Mouse (Mus musculus) myocyte (in vitro differentiated cells): Measurements from ENCODE around the gene Slc23a2. TPM values are rescaled to one million over a fixed set of nuclear protein-coding genes. Genes with fewer than 3 reads are reported as not detected.
A peak's percentile ranks its signal among the peaks of the same experiment; 100 is the strongest.

Source experiments
- H3K27me3 ChIP-seq: one replicate; pipeline ENCODE4 v1.6.1; 2011; ENCODE audit not compliant: control insufficient read depth, insufficient read depth, insufficient read length
- H3K36me3 ChIP-seq: one replicate; pipeline ENCODE4 v1.6.1; 2011; ENCODE audit not compliant: control insufficient read depth, insufficient read depth
- H3K4me2 ChIP-seq: one replicate; pipeline ENCODE4 v1.6.1; 2011; ENCODE audit warnings: low read depth, control low read depth
- H3K4me3 ChIP-seq: one replicate; pipeline ENCODE4 v1.5.1; 2011; ENCODE audit warnings: mild to moderate bottlenecking, control low read depth, moderate library complexity
- H3K79me2 ChIP-seq: one replicate; pipeline ENCODE4 v1.6.1; 2011; ENCODE audit not compliant: control insufficient read depth, insufficient read depth
- H3ac ChIP-seq: one replicate; pipeline ENCODE4 v1.6.1; 2011; ENCODE audit not compliant: control insufficient read depth, insufficient read length
- CEBPB ChIP-seq: IDR thresholded peaks from 2 replicates; pipeline ENCODE4 v1.6.1; 2011; ENCODE audit warnings: mild to moderate bottlenecking, moderate library complexity; ENCODE audit not compliant: poor library complexity, insufficient read depth, severe bottlenecking
- E2F4 ChIP-seq: IDR thresholded peaks from one replicate; pipeline ENCODE4 v1.6.1; 2011; ENCODE audit warnings: mild to moderate bottlenecking, control low read depth, moderate library complexity; ENCODE audit not compliant: insufficient read depth
- MAX ChIP-seq: IDR thresholded peaks from one replicate; pipeline ENCODE4 v1.6.1; 2011; ENCODE audit warnings: low read depth, mild to moderate bottlenecking, control low read depth
- MYOD1 ChIP-seq, 3 experiments: IDR thresholded peaks; one replicate each; pipeline ENCODE4 v1.6.1; 2011; ENCODE audit warnings: control low read depth in 2 of 3, low read depth in 2 of 3, mild to moderate bottlenecking in 2 of 3, moderate library complexity in 1 of 3; ENCODE audit not compliant: insufficient read length in 2 of 3, control insufficient read depth in 1 of 3
- MYOG ChIP-seq, 3 experiments: IDR thresholded peaks; one replicate each; pipeline ENCODE4 v1.6.1; 2011; ENCODE audit warnings: control low read depth in 2 of 3, low read depth in 2 of 3, mild to moderate bottlenecking in 2 of 3; ENCODE audit not compliant: insufficient read length in 2 of 3, control insufficient read depth in 1 of 3, insufficient read depth in 1 of 3
- POLR2A ChIP-seq: IDR thresholded peaks from one replicate; pipeline ENCODE4 v1.6.1; 2011; ENCODE audit warnings: low read depth, mild to moderate bottlenecking, control low read depth, moderate library complexity; ENCODE audit not compliant: insufficient read length
- POLR2AphosphoS2 ChIP-seq: IDR thresholded peaks from one replicate; pipeline ENCODE4 v1.6.1; 2011; ENCODE audit warnings: low read depth, control low read depth; ENCODE audit not compliant: insufficient read length
- REST ChIP-seq: IDR thresholded peaks from one replicate; pipeline ENCODE4 v1.6.1; 2011; ENCODE audit warnings: mild to moderate bottlenecking, control low read depth, moderate library complexity; ENCODE audit not compliant: insufficient read depth, insufficient read length
- SRF ChIP-seq: IDR thresholded peaks from one replicate; pipeline ENCODE4 v1.6.1; 2011; ENCODE audit warnings: low read depth; ENCODE audit not compliant: control insufficient read depth, insufficient read length
- TCF12 ChIP-seq: IDR thresholded peaks from one replicate; pipeline ENCODE4 v1.6.1; 2011; ENCODE audit warnings: mild to moderate bottlenecking, control low read depth; ENCODE audit not compliant: poor library complexity, insufficient read depth, severe bottlenecking
- TCF3 ChIP-seq: IDR thresholded peaks from one replicate; pipeline ENCODE4 v1.6.1; 2011; ENCODE audit warnings: low read depth, control low read depth; ENCODE audit not compliant: insufficient read length
- USF1 ChIP-seq: IDR thresholded peaks from one replicate; pipeline ENCODE4 v1.6.1; 2011; ENCODE audit warnings: low read depth, mild to moderate bottlenecking, control low read depth, moderate library complexity
- polyA plus RNA-seq: library from polyadenylated mRNA; unstranded; fragments of >200 nt; fragmentation: generic; extraction: Trizol; gene quantifications from one replicate; pipeline ENCODE4 v1.2.1, GENCODE M21; 2012; ENCODE audit warnings: missing spikeins

Gene Slc23a2
- polyA plus RNA-seq, 1 experiment: 14.5 TPM

GRCm38 (mm10) chr2:132059919-132060318 lies 85.0 kb downstream of the Slc23a2 start:
- H3K36me3 ChIP-seq: peaks cover 66% of the 10 kb centered on the region

GRCm38 (mm10) chr2:132055349-132055753 lies 89.6 kb downstream of the Slc23a2 start:
- Histone ChIP-seq H3K36me3 (peaks cover 46% of the 10 kb centered on the region), H3K4me3 (no peak overlapping the region), H3ac (no peak overlapping the region), H3K27me3 (no peaks in the 10 kb centered on the region), H3K79me2 (no peaks in the 10 kb centered on the region), H3K4me2 (no peak overlapping the region)
- TF ChIP-seq MAX (no peak), MYOG (IDR thresholded peaks at IDR 0.05; ENCODE audit: control insufficient read depth in 1 of 3, insufficient read depth in 1 of 3, insufficient read length in 2 of 3, low read depth in 2 of 3) (peak in 2 of 3 experiments; percentile 5 to 63), MYOD1 (IDR thresholded peaks at IDR 0.05; ENCODE audit: control insufficient read depth in 1 of 3, insufficient read length in 2 of 3, low read depth in 2 of 3) (peak in 2 of 3 experiments; percentile 22 to 65)

More at GRCm38 (mm10) chr2:132059919-132060318, 85.0 kb downstream of the Slc23a2 start:
- TF ChIP-seq CEBPB (no peak), POLR2A (no peak), TCF12 (no peak), REST (no peak), MYOD1 (IDR thresholded peaks at IDR 0.05; ENCODE audit: control insufficient read depth in 1 of 3, insufficient read length in 2 of 3, low read depth in 2 of 3) (no peak), TCF3 (no peak), POLR2AphosphoS2 (no peak)
- H3ac ChIP-seq: no peak overlapping the region
- no peak overlapping the region for H3K4me3 ChIP-seq
- no peak overlapping the region for H3K4me2 ChIP-seq
- H3K27me3 ChIP-seq: no peaks in the 10 kb centered on the region
- H3K79me2 ChIP-seq: no peaks in the 10 kb centered on the region

GRCm38 (mm10) chr2:132053824-132054223 lies 91.1 kb downstream of the Slc23a2 start:
- no peak overlapping the region for H3ac ChIP-seq
- no peak for TF ChIP-seq CEBPB
- TF ChIP-seq TCF3: no peak
- no peak for TF ChIP-seq MAX
- no peak for TF ChIP-seq POLR2A
- TF ChIP-seq REST: no peak
- no peaks in the 10 kb centered on the region for H3K79me2 ChIP-seq
- no peaks in the 10 kb centered on the region for H3K27me3 ChIP-seq
- H3K4me3 ChIP-seq: no peak overlapping the region
- H3K36me3 ChIP-seq: peaks cover 36% of the 10 kb centered on the region
- H3K4me2 ChIP-seq: no peak overlapping the region

DNA sequence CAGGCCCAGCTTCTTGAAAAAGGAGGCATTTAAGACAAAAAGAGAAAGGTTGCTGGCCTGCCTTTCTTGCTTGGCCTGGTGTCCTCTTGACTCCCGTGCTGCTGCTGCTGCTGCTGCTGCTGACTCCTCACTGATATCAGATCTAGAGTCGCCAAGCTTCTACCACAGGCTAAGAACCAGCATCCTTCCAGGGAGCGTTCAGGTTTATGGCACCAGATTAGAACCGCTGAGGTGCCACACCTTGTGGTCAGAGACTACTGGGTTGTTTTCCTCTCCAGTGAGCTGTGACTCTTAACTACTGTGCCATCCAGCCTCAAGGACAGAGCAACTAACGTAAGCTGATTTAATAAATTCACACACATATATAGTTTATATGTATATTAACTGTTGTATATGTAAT lies 93.1 kb downstream of the Slc23a2 start:
- no peak overlapping the region for H3K4me3 ChIP-seq
- TF ChIP-seq REST: no peak
- no peak for TF ChIP-seq MAX
- TF ChIP-seq TCF12: no peak
- no peak for TF ChIP-seq USF1
- TF ChIP-seq MYOG (IDR thresholded peaks at IDR 0.05; ENCODE audit: control insufficient read depth in 1 of 3, insufficient read depth in 1 of 3, insufficient read length in 2 of 3, low read depth in 2 of 3): no peak
- H3K79me2 ChIP-seq: no peaks in the 10 kb centered on the region
- no peak overlapping the region for H3ac ChIP-seq
- H3K27me3 ChIP-seq: no peaks in the 10 kb centered on the region
- no peak overlapping the region for H3K4me2 ChIP-seq
- peaks cover 19% of the 10 kb centered on the region for H3K36me3 ChIP-seq

DNA sequence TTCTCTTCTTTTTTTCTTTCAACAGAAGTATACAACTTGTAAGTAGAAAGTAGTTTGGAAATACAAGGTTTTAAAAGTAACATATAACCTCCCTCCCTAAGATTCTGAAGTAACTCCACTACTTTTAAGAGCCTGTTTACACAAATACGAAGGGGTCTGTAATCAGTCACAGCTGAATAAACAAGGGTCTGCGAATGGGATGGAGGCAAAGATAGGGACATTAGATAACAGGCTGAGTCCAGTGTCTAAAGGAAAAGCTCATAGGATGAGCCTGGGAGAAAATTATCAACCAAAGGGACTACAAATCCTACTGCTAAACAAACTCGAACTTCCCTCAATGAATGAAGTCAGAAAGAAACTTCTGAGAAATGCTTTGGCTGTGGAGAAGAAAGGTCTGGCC lies 95.0 kb downstream of the Slc23a2 start:
- Histone ChIP-seq H3ac (no peak overlapping the region), H3K79me2 (no peaks in the 10 kb centered on the region), H3K27me3 (no peaks in the 10 kb centered on the region), H3K4me2 (no peak overlapping the region), H3K36me3 (peaks cover 3% of the 10 kb centered on the region), H3K4me3 (no peak overlapping the region)
- no peak for TF ChIP-seq E2F4
- TF ChIP-seq POLR2AphosphoS2: no peak
- no peak for TF ChIP-seq POLR2A
- no peak for TF ChIP-seq MAX
- no peak for TF ChIP-seq MYOD1 (IDR thresholded peaks at IDR 0.05; ENCODE audit: control insufficient read depth in 1 of 3, insufficient read length in 2 of 3, low read depth in 2 of 3)
- TF ChIP-seq MYOG (IDR thresholded peaks at IDR 0.05; ENCODE audit: control insufficient read depth in 1 of 3, insufficient read depth in 1 of 3, insufficient read length in 2 of 3, low read depth in 2 of 3): no peak
- TF ChIP-seq TCF12: no peak
- no peak for TF ChIP-seq REST
- TF ChIP-seq CEBPB: no peak

DNA sequence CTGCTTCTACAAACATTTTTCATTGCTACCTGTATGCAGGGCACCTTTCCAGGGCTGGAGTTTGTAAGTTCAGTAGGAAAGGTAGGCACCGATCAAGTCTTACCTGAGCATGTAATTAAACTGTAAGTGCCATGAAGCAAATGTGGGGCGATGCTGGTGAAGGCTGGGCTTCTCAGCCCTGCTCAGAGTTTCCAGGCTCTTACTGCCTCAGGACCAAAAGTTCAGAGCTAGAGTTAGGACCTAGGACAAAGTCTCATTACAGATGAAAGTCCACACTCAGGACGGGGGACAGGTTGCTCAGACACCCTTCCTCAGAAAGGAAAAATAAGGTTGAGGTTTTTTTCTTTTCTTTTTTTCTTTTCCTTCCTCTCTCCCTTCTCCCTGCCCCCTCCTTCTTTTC lies 95.4 kb downstream of the Slc23a2 start:
- TF ChIP-seq CEBPB (no peak), USF1 (no peak), TCF12 (no peak), REST (no peak), MYOD1 (IDR thresholded peaks at IDR 0.05; ENCODE audit: control insufficient read depth in 1 of 3, insufficient read length in 2 of 3, low read depth in 2 of 3) (no peak), MAX (no peak), POLR2AphosphoS2 (no peak), SRF (no peak), E2F4 (no peak), MYOG (IDR thresholded peaks at IDR 0.05; ENCODE audit: control insufficient read depth in 1 of 3, insufficient read depth in 1 of 3, insufficient read length in 2 of 3, low read depth in 2 of 3) (no peak), TCF3 (no peak), POLR2A (no peak)
- H3K36me3 ChIP-seq: peaks cover 3% of the 10 kb centered on the region
- no peak overlapping the region for H3K4me2 ChIP-seq
- H3K27me3 ChIP-seq: no peaks in the 10 kb centered on the region
- H3K4me3 ChIP-seq: no peak overlapping the region
- H3K79me2 ChIP-seq: no peaks in the 10 kb centered on the region
- no peak overlapping the region for H3ac ChIP-seq
